Mouse (Mus musculus): ENCODE measurements at regions not wholly inside any gene's neighbourhood (a gene's known extent, or its start where the extent isn't known, plus 50 kb on each side); places are given as distances from the start of the nearest gene placed in this dataset.

DNA sequence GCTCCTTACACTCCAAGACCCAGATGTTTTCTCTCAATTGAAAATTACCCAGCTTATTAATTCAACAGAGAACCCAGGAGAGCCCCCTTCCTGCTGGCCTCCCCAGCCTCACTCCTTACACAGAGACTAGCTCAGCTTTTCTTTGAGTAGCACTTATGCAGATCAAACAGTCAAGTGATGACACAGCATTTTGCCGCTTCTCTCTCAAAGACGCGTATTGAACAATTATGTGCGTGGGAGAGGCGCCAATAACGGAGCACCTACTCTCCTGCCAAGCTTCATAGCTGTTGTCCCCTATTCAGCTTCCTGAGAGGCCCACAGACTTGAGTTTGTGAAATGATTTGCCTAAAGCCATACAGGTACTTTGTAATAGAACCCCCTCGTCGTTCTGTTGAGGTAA lies 428.5 kb downstream of the Fut8 start:
- no peak for TF ChIP-seq CTCF (IDR thresholded peaks at IDR 0.05; ENCODE audit: insufficient read depth, low read length)
- TF ChIP-seq POLR2A (IDR thresholded peaks at IDR 0.05; ENCODE audit: borderline replicate concordance, extremely low read depth, low read depth, low read length), result no peak

Data from lung, adult 2 months (tissue).